In genomic region chr11:61537362-61537761, GRCm38 (mm10) we compare ENCODE assay signal across 19 mouse cellular contexts. TPM values are rescaled to one million over a fixed set of nuclear protein-coding genes. Genes with fewer than 3 reads are reported as not detected.
DNase-seq lines count a peak whose midpoint lies in the region; ATAC-seq and TF ChIP-seq lines count a peak whose summit lies in the region.
"Had no signal": no experiment of that assay in that cellular context is flagged by ENCODE, and none has a peak within 500 bp of the region (broad histone marks: within the 10 kb centered on the region; RNA-seq: fewer than 3 reads in every experiment).

No protein-coding gene starts in this region.

- no peak for TF ChIP-seq CTCF in olfactory bulb, adult 2 months (IDR thresholded peaks at IDR 0.05; ENCODE audit: insufficient read depth, low read depth, low read length)

- H3K27me3 ChIP-seq in hindbrain, embryonic 15.5 days: no peaks in the 10 kb centered on the region
- no peaks in the 10 kb centered on the region for H3K27me3 ChIP-seq in hindbrain, embryonic 12.5 days
- H3K27me3 ChIP-seq: forebrain, embryonic 13.5 days had no signal

- 0 out of 2 replicates have a peak, but pooled peaks have one; percentile 15 for ATAC-seq in hindbrain, embryonic 15.5 days (ENCODE audit: low FRiP score, low read depth)
- no peak for ATAC-seq in hindbrain, embryonic 12.5 days (ENCODE audit: low FRiP score)
- ATAC-seq in granulocyte monocyte progenitor cell, adult 5-6 weeks (replicated peaks; ENCODE audit: poor library complexity, severe bottlenecking): no peak
- ATAC-seq: forebrain, embryonic 13.5 days had no signal

- TF ChIP-seq POLR2A in olfactory bulb, adult 2 months (IDR thresholded peaks at IDR 0.05; ENCODE audit: insufficient read depth, low read depth, low read length): no peak

- no peak overlapping the region for H3K4me3 ChIP-seq in hindbrain, embryonic 15.5 days
- H3K4me3 ChIP-seq in hindbrain, embryonic 12.5 days: no peak overlapping the region
- H3K4me3 ChIP-seq in olfactory bulb, adult 2 months (ENCODE audit: insufficient read depth, low read depth, low read length): no peak overlapping the region
- H3K4me3 ChIP-seq: forebrain, embryonic 13.5 days; heart, embryonic 10.5 days had no signal

- H3K9me3 ChIP-seq in hindbrain, embryonic 15.5 days: no peaks in the 10 kb centered on the region
- no peaks in the 10 kb centered on the region for H3K9me3 ChIP-seq in hindbrain, embryonic 12.5 days (replicated peaks)
- H3K9me3 ChIP-seq: forebrain, embryonic 13.5 days; heart, embryonic 10.5 days had no signal

- 88% methylated on average over 3 of the region's 3 CpGs for WGBS in hindbrain, embryonic 15.5 days
- 88% methylated on average over 3 of the region's 3 CpGs for WGBS in hindbrain, embryonic 12.5 days
- WGBS in olfactory bulb, adult 2 months: 70% methylated on average over 3 of the region's 3 CpGs

- no peak overlapping the region for H3K9ac ChIP-seq in hindbrain, embryonic 15.5 days
- H3K9ac ChIP-seq in hindbrain, embryonic 12.5 days: no peak overlapping the region
- H3K9ac ChIP-seq: forebrain, embryonic 13.5 days; liver, embryonic 14.5 days had no signal

- DNase-seq in right cerebral cortex, adult 18-20 months: peak; percentile 57
- DNase-seq in right cerebral cortex, postnatal 4 days: no peak
- DNase-seq in layer of hippocampus, adult 9-11 months: peak; percentile 86
- DNase-seq in urinary bladder, postnatal 14 days (ENCODE audit: low spot score): no peak
- DNase-seq: cerebellum, postnatal 25 days; gastrocnemius, postnatal 25 days; heart, postnatal 14 days; midbrain, embryonic 14.5 days; retina, postnatal 1 day; thymus, postnatal 4 days had no signal

- no peaks in the 10 kb centered on the region for H3K4me1 ChIP-seq in hindbrain, embryonic 15.5 days (replicated peaks)
- H3K4me1 ChIP-seq in hindbrain, embryonic 12.5 days: no peaks in the 10 kb centered on the region
- peaks cover 9% of the 10 kb centered on the region; the same call in 1 of the 2 replicates for H3K4me1 ChIP-seq in olfactory bulb, adult 2 months (ENCODE audit: control insufficient read depth, insufficient read depth, low read length)
- H3K4me1 ChIP-seq: forebrain, embryonic 13.5 days had no signal

- H3K36me3 ChIP-seq in hindbrain, embryonic 15.5 days: peaks cover 8% of the 10 kb centered on the region; the same call in 1 of the 2 replicates
- peaks cover 10% of the 10 kb centered on the region; the same call in 1 of the 2 replicates for H3K36me3 ChIP-seq in hindbrain, embryonic 12.5 days

- no peak overlapping the region for H3K27ac ChIP-seq in hindbrain, embryonic 15.5 days (replicated peaks)
- H3K27ac ChIP-seq in hindbrain, embryonic 12.5 days: no peak overlapping the region
- H3K27ac ChIP-seq in olfactory bulb, adult 2 months (ENCODE audit: insufficient read depth, low read depth, low read length): peak overlapping the region; percentile 37
- H3K27ac ChIP-seq: forebrain, embryonic 13.5 days; heart, embryonic 10.5 days; liver, embryonic 14.5 days had no signal

- H3K4me2 ChIP-seq in hindbrain, embryonic 15.5 days: no peak overlapping the region
- H3K4me2 ChIP-seq in hindbrain, embryonic 12.5 days (replicated peaks): no peak overlapping the region
- H3K4me2 ChIP-seq: forebrain, embryonic 13.5 days had no signal

RNA-seq across cellular contexts. Expression of gene B9d1, which starts 32.4 kb away (rescaled TPM):
- 31.6 and 34.9 TPM in 2 replicates for polyA plus RNA-seq in hindbrain, embryonic 15.5 days (2015; fragmentation: Nextera tagmentation; extraction: Ambion mirVana)
- 32.0 and 33.8 TPM in 2 replicates for polyA plus RNA-seq in hindbrain, embryonic 12.5 days (2016; fragmentation: Nextera tagmentation; extraction: Ambion mirVana)
- not detected in 2 replicates for polyA plus RNA-seq in olfactory bulb, adult 2 months (2012; ENCODE audit: insufficient read depth, insufficient read length, low replicate concordance, missing spikeins)
- 1.6 TPM in 1 of 2 replicates, not detected in the other for total RNA-seq in granulocyte monocyte progenitor cell, adult 5-6 weeks (2014; fragmentation: Nextera tagmentation)
- total RNA-seq in granulocyte monocyte progenitor cell, adult 5-6 weeks (2017): not detected in 2 replicates
- total RNA-seq: neutrophil, adult 5-6 weeks had no signal

RNA-seq across cellular contexts. Expression of gene Epn2, which starts 42.1 kb away (rescaled TPM):
- polyA plus RNA-seq in hindbrain, embryonic 15.5 days (2015; fragmentation: Nextera tagmentation; extraction: Ambion mirVana): 69.9 and 79.6 TPM in 2 replicates
- 42.4 and 44.3 TPM in 2 replicates for polyA plus RNA-seq in hindbrain, embryonic 12.5 days (2016; fragmentation: Nextera tagmentation; extraction: Ambion mirVana)
- not detected in 2 replicates for polyA plus RNA-seq in olfactory bulb, adult 2 months (2012; ENCODE audit: insufficient read depth, insufficient read length, low replicate concordance, missing spikeins)
- not detected in 2 replicates for total RNA-seq in granulocyte monocyte progenitor cell, adult 5-6 weeks (2014; fragmentation: Nextera tagmentation)
- total RNA-seq in granulocyte monocyte progenitor cell, adult 5-6 weeks (2017): not detected in 2 replicates

RNA-seq across cellular contexts. Expression of gene Mapk7, which starts 43.2 kb away (rescaled TPM):
- polyA plus RNA-seq in hindbrain, embryonic 15.5 days (2015; fragmentation: Nextera tagmentation; extraction: Ambion mirVana): 71.1 and 74.8 TPM in 2 replicates
- 89.0 and 94.9 TPM in 2 replicates for polyA plus RNA-seq in hindbrain, embryonic 12.5 days (2016; fragmentation: Nextera tagmentation; extraction: Ambion mirVana)
- polyA plus RNA-seq in olfactory bulb, adult 2 months (2012; ENCODE audit: insufficient read depth, insufficient read length, low replicate concordance, missing spikeins): not detected in 2 replicates
- total RNA-seq in granulocyte monocyte progenitor cell, adult 5-6 weeks (2014; fragmentation: Nextera tagmentation): 9.2 and 12.9 TPM in 2 replicates
- total RNA-seq in granulocyte monocyte progenitor cell, adult 5-6 weeks (2017): 5.9 and 13.1 TPM in 2 replicates

RNA-seq across cellular contexts. Expression of gene Mfap4, which starts 52.1 kb away (rescaled TPM):
- polyA plus RNA-seq in hindbrain, embryonic 15.5 days (2015; fragmentation: Nextera tagmentation; extraction: Ambion mirVana): 42.2 and 49.7 TPM in 2 replicates
- polyA plus RNA-seq in hindbrain, embryonic 12.5 days (2016; fragmentation: Nextera tagmentation; extraction: Ambion mirVana): 131 and 160 TPM in 2 replicates
- polyA plus RNA-seq in olfactory bulb, adult 2 months (2012; ENCODE audit: insufficient read depth, insufficient read length, low replicate concordance, missing spikeins): not detected in 2 replicates
- total RNA-seq in granulocyte monocyte progenitor cell, adult 5-6 weeks (2014; fragmentation: Nextera tagmentation): not detected in 2 replicates
- not detected in 2 replicates for total RNA-seq in granulocyte monocyte progenitor cell, adult 5-6 weeks (2017)
- total RNA-seq: MEL; neutrophil, adult 5-6 weeks had no signal

Comparison
In these comparisons a context has a peak if more than half of its experiments do, and no peak if none do; other contexts are left out.
1. DNase-seq: peak in right cerebral cortex, adult 18-20 months (single experiment) and layer of hippocampus, adult 9-11 months (single experiment); none in right cerebral cortex, postnatal 4 days (single experiment) and urinary bladder, postnatal 14 days (single experiment).
2. RNA of gene B9d1, which starts 32.4 kb away (polyA plus RNA-seq): 31.6 to 34.9 TPM in hindbrain, embryonic 15.5 days and 32.0 to 33.8 TPM in hindbrain, embryonic 12.5 days; not detected in olfactory bulb, adult 2 months; every median in the first group is over 10 times any median in the second.